In the genomic region with DNA sequence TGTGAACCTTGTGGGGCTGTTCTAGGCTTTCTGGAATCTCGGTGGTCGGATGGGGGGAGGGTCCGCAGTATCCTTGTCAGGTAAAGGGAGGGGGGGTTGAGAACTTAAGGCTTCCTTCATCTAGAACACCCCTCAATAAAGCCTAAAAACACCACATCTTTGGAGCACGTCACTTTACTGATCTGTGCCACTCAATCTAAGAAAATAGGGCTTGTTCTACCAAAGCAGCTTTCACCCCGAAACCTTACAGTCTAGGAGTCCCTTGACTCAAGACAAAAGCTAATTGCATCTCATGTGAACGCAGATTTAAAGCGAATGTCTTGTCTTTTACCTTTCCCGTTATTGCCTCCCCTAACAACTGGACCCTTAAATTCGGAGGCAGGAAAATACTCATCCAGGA, we compare ENCODE assay signal across 9 mouse cellular contexts. TPM values are rescaled to one million over a fixed set of nuclear protein-coding genes. Genes with fewer than 3 reads are reported as not detected.
A peak's percentile ranks its signal among the peaks of the same experiment; 100 is the strongest.
DNase-seq lines count a peak whose midpoint lies in the region; ATAC-seq and TF ChIP-seq lines count a peak whose summit lies in the region.
"Had no signal": no experiment of that assay in that cellular context is flagged by ENCODE, and none has a peak within 500 bp of the region (broad histone marks: within the 10 kb centered on the region; RNA-seq: fewer than 3 reads in every experiment).

No protein-coding gene starts in this region.

- H3K27me3 ChIP-seq in megakaryocyte, embryonic 14.5 days (replicated peaks): peaks cover 81% of the 10 kb centered on the region
- H3K27me3 ChIP-seq in forebrain, embryonic 15.5 days: peaks cover 73% of the 10 kb centered on the region
- H3K27me3 ChIP-seq in liver, embryonic 15.5 days: peaks cover 83% of the 10 kb centered on the region
- no peaks in the 10 kb centered on the region for H3K27me3 ChIP-seq in stomach, postnatal 0 days (ENCODE audit: control insufficient read depth, insufficient read depth, low read length)

- peaks cover 6% of the 10 kb centered on the region; the same call in 1 of the 2 replicates for H3K9me3 ChIP-seq in megakaryocyte, embryonic 14.5 days
- no peaks in the 10 kb centered on the region for H3K9me3 ChIP-seq in forebrain, embryonic 15.5 days
- no peaks in the 10 kb centered on the region for H3K9me3 ChIP-seq in liver, embryonic 15.5 days (replicated peaks)
- H3K9me3 ChIP-seq in stomach, postnatal 0 days (ENCODE audit: control insufficient read depth, low read length): no peaks in the 10 kb centered on the region

- 8% methylated on average over 9 of the region's 9 CpGs for WGBS in forebrain, embryonic 15.5 days
- 6% methylated on average over 9 of the region's 9 CpGs for WGBS in liver, embryonic 15.5 days (ENCODE audit: insufficient replicate concordance)
- WGBS in stomach, postnatal 0 days: 6% methylated on average over 9 of the region's 9 CpGs

- ATAC-seq in megakaryocyte, adult 5-6 weeks (ENCODE audit: poor library complexity, severe bottlenecking): no peak
- ATAC-seq in forebrain, embryonic 15.5 days (replicated peaks): no peak
- ATAC-seq in liver, embryonic 15.5 days (ENCODE audit: insufficient read depth): no peak
- no peak for ATAC-seq in stomach, postnatal 0 days (ENCODE audit: low FRiP score, low TSS enrichment)
- ATAC-seq in erythroid progenitor cell, adult 5-6 weeks (replicated peaks; ENCODE audit: low FRiP score, poor library complexity, severe bottlenecking): no peak

- TF ChIP-seq CTCF in stomach, postnatal 0 days (IDR thresholded peaks at IDR 0.05; ENCODE audit: low read depth): no peak

- H3K36me3 ChIP-seq in megakaryocyte, embryonic 14.5 days (replicated peaks; ENCODE audit: low read length): no peaks in the 10 kb centered on the region
- H3K36me3 ChIP-seq in forebrain, embryonic 15.5 days: no peaks in the 10 kb centered on the region
- no peaks in the 10 kb centered on the region for H3K36me3 ChIP-seq in liver, embryonic 15.5 days (replicated peaks)
- no peaks in the 10 kb centered on the region for H3K36me3 ChIP-seq in stomach, postnatal 0 days (ENCODE audit: control insufficient read depth, insufficient read depth, low read length)

- DNase-seq in stomach, postnatal 0 days (ENCODE audit: low spot score): no peak
- no peak for DNase-seq in gastrocnemius, adult 18-20 months (ENCODE audit: low spot score)
- no peak for DNase-seq in thymus, postnatal 4 days
- DNase-seq: cerebellum, adult 8-10 months had no signal

- peaks cover 48% of the 10 kb centered on the region for H3K4me1 ChIP-seq in megakaryocyte, embryonic 14.5 days
- peaks cover 32% of the 10 kb centered on the region for H3K4me1 ChIP-seq in forebrain, embryonic 15.5 days
- H3K4me1 ChIP-seq in liver, embryonic 15.5 days (replicated peaks): peaks cover 25% of the 10 kb centered on the region
- H3K4me1 ChIP-seq in stomach, postnatal 0 days (replicated peaks; ENCODE audit: control insufficient read depth, insufficient read depth): peaks cover 4% of the 10 kb centered on the region; the same call in 1 of the 2 replicates

- no peak overlapping the region for H3K27ac ChIP-seq in forebrain, embryonic 15.5 days (replicated peaks)
- no peak overlapping the region for H3K27ac ChIP-seq in liver, embryonic 15.5 days (replicated peaks)
- H3K27ac ChIP-seq in stomach, postnatal 0 days (replicated peaks): no peak overlapping the region

- TF ChIP-seq EP300 in stomach, postnatal 0 days (optimal IDR thresholded peaks at IDR 0.05): no peak

- no peak overlapping the region for H3K9ac ChIP-seq in forebrain, embryonic 15.5 days (replicated peaks)
- no peak overlapping the region for H3K9ac ChIP-seq in liver, embryonic 15.5 days
- no peak overlapping the region for H3K9ac ChIP-seq in stomach, postnatal 0 days (ENCODE audit: low read length)

- peak overlapping the region; percentile 87 for H3K4me2 ChIP-seq in forebrain, embryonic 15.5 days (replicated peaks)
- peak overlapping the region; percentile 71 for H3K4me2 ChIP-seq in liver, embryonic 15.5 days
- peak overlapping the region; percentile 98 for H3K4me2 ChIP-seq in stomach, postnatal 0 days (replicated peaks; ENCODE audit: low read depth)

- peak overlapping the region; percentile 33 for H3K4me3 ChIP-seq in megakaryocyte, embryonic 14.5 days (replicated peaks)
- H3K4me3 ChIP-seq in forebrain, embryonic 15.5 days: peak overlapping the region; percentile 25
- no peak overlapping the region for H3K4me3 ChIP-seq in liver, embryonic 15.5 days (replicated peaks)
- H3K4me3 ChIP-seq in stomach, postnatal 0 days (ENCODE audit: low read depth, low read length): peak overlapping the region; percentile 59

RNA-seq across cellular contexts. Expression of gene Ovol2, which starts 0.5 kb away (rescaled TPM):
- not detected in 2 replicates for polyA plus RNA-seq in megakaryocyte, embryonic 14.5 days (2012; ENCODE audit: insufficient read depth, low replicate concordance)
- not detected in 2 replicates for total RNA-seq in megakaryocyte, adult 5-6 weeks (2015)
- total RNA-seq in megakaryocyte, adult 5-6 weeks (2017): not detected in 2 replicates
- polyA plus RNA-seq in forebrain, embryonic 15.5 days (2015; fragmentation: Nextera tagmentation; extraction: Ambion mirVana): not detected in 2 replicates
- polyA plus RNA-seq in liver, embryonic 15.5 days (2015; fragmentation: Nextera tagmentation; extraction: Ambion mirVana): not detected in 2 replicates
- 9.8 and 11.9 TPM in 2 replicates for polyA plus RNA-seq in stomach, postnatal 0 days (2015; fragmentation: Nextera tagmentation; extraction: Ambion mirVana)
- total RNA-seq in gastrocnemius, adult 18-20 months (2021): not detected
- not detected in 2 replicates for total RNA-seq in erythroid progenitor cell, adult 5-6 weeks (2015; ENCODE audit: low replicate concordance)
- total RNA-seq in erythroid progenitor cell, adult 5-6 weeks (2017; ENCODE audit: low replicate concordance): not detected in 2 replicates

RNA-seq across cellular contexts. Expression of gene Kat14, which starts 36.3 kb away (rescaled TPM):
- 2.8 and 5.0 TPM in 2 replicates for polyA plus RNA-seq in megakaryocyte, embryonic 14.5 days (2012; ENCODE audit: insufficient read depth, low replicate concordance)
- total RNA-seq in megakaryocyte, adult 5-6 weeks (2015): 36.6 and 44.1 TPM in 2 replicates
- total RNA-seq in megakaryocyte, adult 5-6 weeks (2017): 22.0 and 24.2 TPM in 2 replicates
- 28.3 and 28.6 TPM in 2 replicates for polyA plus RNA-seq in forebrain, embryonic 15.5 days (2015; fragmentation: Nextera tagmentation; extraction: Ambion mirVana)
- 14.0 and 17.1 TPM in 2 replicates for polyA plus RNA-seq in liver, embryonic 15.5 days (2015; fragmentation: Nextera tagmentation; extraction: Ambion mirVana)
- polyA plus RNA-seq in stomach, postnatal 0 days (2015; fragmentation: Nextera tagmentation; extraction: Ambion mirVana): 20.9 and 21.4 TPM in 2 replicates
- total RNA-seq in gastrocnemius, adult 18-20 months (2021): 10 to 100 TPM; 16.6 to 22.7 TPM
- total RNA-seq in erythroid progenitor cell, adult 5-6 weeks (2015; ENCODE audit: low replicate concordance): 10.5 and 16.6 TPM in 2 replicates
- total RNA-seq in erythroid progenitor cell, adult 5-6 weeks (2017; ENCODE audit: low replicate concordance): 11.7 and 23.0 TPM in 2 replicates

RNA-seq across cellular contexts. Expression of gene Pet117, which starts 36.3 kb away (rescaled TPM):
- not detected in 2 replicates for polyA plus RNA-seq in megakaryocyte, embryonic 14.5 days (2012; ENCODE audit: insufficient read depth, low replicate concordance)
- not detected in 2 replicates for total RNA-seq in megakaryocyte, adult 5-6 weeks (2015)
- not detected in 2 replicates for total RNA-seq in megakaryocyte, adult 5-6 weeks (2017)
- polyA plus RNA-seq in forebrain, embryonic 15.5 days (2015; fragmentation: Nextera tagmentation; extraction: Ambion mirVana): 1.6 TPM in 1 of 2 replicates, not detected in the other
- polyA plus RNA-seq in liver, embryonic 15.5 days (2015; fragmentation: Nextera tagmentation; extraction: Ambion mirVana): 1.3 and 1.7 TPM in 2 replicates
- polyA plus RNA-seq in stomach, postnatal 0 days (2015; fragmentation: Nextera tagmentation; extraction: Ambion mirVana): 2.4 and 2.5 TPM in 2 replicates
- total RNA-seq in gastrocnemius, adult 18-20 months (2021): 1 to 10 TPM; 7.0 to 8.3 TPM
- total RNA-seq in erythroid progenitor cell, adult 5-6 weeks (2015; ENCODE audit: low replicate concordance): not detected in 2 replicates
- total RNA-seq in erythroid progenitor cell, adult 5-6 weeks (2017; ENCODE audit: low replicate concordance): 12.1 TPM in 1 of 2 replicates, not detected in the other

Comparison
In these comparisons a context has a peak if more than half of its experiments do, and no peak if none do; other contexts are left out.
1. RNA of gene Ovol2, which starts 0.5 kb away (polyA plus RNA-seq): 9.8 to 11.9 TPM in stomach, postnatal 0 days; not detected in forebrain, embryonic 15.5 days, not detected in liver, embryonic 15.5 days and not detected in megakaryocyte, embryonic 14.5 days; every median in the first group is over 10 times any median in the second.
2. Peak in every context shown above with its lines, with median percentiles within 50 percentile points of each other: H3K4me2 ChIP-seq.